Mouse (Mus musculus) neural tube, embryonic 10.5 days (tissue): Measurements from ENCODE around the gene Bcas3.

Experiments used
- DNase-seq: peaks from one replicate; pipeline ENCODE4 v3.0.0-alpha.2; 2017; ENCODE audit warnings: low spot score; ENCODE audit errors: extremely low spot score

Gene Bcas3

DNA sequence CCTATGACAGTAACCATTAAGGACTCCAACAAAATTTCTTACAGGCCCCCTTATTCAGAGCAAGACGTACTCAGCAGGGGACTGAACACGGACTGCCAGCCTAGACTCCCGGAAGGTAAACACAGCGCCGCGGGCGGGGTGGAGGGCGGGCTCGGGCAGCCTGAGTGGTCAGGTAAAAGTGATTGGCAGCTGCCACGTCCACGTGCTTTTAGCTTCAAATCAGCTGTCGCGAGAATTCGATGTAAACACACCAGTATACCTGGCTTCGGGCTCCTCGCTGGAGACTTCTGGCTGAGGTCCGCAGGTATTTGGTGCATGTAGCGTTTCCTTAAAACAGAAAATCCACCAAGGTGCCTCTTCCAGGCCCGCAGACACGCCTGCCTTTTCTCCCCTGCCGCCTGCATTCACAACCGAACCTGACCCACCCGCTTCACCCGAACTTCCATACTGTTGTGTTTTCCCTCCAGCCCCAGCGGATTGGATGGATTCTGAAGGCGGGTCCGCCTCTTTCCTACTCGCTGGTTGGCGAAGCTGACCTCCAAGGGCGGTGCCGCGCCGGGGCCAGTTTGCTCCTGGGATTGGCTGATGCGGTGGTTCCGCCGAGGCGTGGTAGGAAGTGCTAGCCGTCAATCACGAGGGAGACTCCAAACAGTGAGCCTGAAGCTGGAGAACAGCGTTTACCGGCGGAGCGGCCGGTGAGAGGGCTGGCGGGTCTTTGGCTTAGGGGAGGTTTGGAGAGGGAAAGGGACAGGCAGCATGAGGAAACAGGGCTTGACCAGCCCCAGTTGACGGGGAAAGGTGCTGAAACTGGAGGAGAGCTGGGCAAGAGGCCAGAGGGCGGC lies at the start of gene Bcas3:
Gene Bcas3 (plus strand): TSS at position 629 of the 842 bp plus-strand sequence.
- DNase-seq: peak; percentile 97

DNA sequence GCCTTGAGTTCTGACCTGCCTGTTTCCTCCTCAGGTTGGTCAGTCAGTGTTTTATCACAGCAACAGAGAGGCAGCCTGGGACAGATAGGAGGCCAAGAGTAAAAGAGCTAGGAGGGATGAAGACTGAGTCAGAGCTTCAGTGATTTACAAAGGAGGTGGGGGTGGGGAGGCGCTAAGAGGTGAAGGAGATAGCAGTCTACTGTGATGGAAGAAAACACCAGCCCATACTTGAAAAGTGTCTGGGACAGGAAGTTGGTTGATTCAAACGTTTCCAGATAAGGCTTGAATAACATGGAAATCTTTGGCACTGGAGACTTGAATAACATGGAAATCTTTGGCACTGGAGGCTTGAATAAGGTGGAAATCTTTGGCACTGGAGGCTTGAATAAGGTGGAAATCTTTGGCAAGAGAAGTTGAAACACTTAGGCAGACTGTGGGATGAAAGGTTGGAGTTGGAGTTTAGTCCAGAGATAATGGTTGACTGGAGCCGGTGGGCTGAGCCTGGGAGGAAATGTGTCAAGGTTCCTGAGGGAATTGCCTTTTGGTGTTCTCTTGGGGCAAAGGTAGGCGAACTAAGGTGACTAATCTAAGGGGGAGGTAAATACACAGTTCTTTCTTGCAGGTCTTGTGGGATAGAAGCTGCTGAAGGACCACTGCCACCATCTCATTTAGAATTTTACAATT lies 46.2 kb upstream of the Bcas3 start:
- DNase-seq: no peak

DNA sequence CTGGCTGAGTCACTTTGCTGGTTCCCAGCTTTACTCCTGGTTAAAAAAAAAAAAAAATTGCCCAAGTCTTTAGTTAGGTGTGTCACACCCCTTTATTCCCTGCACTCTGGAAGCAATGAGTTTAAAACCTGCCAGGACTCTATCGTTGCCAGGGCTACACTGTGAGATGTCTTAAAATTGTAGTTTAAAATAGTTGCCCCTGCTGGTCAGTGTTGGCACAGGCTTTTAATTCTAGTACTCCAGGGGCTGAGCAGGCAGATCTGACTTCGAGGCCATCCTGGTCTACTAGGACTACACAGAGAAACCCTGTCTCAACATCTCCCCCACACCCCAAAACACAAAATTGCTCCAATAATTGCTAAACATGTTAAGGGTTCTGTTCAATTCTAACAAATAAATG lies 44.2 kb upstream of the Bcas3 start:
- DNase-seq: no peak

DNA sequence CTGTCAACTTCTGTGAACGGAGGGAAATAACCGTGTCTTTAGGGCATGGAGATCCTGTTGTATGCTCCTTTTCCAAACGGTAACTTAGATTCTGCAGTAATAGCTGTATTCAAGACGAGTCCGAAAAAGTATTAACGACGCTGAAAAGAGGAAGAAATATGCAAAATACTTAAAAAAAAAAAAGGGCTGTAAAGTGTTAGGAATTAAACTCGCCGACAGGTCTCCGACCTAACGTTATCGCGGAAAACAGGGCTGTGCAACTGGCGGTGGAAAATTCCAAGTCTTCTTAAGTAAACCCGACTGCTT lies 42.6 kb upstream of the Bcas3 start:
- no peak for DNase-seq

DNA sequence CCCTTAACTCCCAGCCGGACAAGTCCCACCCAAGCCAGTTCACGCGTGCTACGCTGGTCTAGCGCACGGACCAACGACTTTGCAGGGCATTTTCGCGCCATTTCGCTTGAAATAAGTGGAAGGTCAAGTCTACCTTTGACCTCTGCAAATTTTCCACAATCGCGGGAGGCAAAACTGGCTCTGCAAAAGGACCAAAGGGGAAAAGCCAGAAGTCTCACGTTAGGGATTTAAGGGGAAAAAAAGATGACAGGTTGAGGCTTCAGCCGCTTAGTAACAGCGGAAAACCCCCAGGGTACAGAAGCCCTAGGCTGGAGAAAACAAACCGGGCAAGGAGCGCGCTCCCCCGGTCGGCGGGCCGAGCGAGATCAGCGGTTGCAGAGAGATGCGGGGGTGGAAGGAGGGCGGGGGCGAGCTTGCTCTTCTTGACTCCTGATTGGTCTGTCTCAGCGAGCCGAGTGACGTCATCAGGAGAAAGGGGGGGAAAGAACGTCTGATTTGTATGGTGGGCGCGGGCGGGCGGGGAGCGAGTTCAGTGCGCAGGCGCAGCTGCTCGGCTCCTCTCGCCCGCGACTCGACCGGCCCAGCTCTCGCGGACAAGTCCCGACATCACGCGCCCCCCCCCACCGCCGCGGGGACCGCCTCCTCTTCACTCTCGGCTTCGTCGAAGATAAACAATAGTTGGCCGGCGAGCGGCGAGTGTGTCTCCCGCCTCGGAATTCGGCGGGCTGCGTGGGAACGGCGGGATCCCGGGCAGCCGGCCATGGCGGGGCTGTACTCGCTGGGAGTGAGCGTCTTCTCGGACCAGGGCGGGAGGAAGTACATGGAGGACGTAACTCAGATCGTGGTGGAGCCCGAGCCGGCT lies 42.0 kb upstream of the Bcas3 start, which contains the start of gene Ppm1d:
Gene Ppm1d (plus strand): TSS at position 532 of the 862 bp plus-strand sequence.
- DNase-seq: peak; percentile 99

DNA sequence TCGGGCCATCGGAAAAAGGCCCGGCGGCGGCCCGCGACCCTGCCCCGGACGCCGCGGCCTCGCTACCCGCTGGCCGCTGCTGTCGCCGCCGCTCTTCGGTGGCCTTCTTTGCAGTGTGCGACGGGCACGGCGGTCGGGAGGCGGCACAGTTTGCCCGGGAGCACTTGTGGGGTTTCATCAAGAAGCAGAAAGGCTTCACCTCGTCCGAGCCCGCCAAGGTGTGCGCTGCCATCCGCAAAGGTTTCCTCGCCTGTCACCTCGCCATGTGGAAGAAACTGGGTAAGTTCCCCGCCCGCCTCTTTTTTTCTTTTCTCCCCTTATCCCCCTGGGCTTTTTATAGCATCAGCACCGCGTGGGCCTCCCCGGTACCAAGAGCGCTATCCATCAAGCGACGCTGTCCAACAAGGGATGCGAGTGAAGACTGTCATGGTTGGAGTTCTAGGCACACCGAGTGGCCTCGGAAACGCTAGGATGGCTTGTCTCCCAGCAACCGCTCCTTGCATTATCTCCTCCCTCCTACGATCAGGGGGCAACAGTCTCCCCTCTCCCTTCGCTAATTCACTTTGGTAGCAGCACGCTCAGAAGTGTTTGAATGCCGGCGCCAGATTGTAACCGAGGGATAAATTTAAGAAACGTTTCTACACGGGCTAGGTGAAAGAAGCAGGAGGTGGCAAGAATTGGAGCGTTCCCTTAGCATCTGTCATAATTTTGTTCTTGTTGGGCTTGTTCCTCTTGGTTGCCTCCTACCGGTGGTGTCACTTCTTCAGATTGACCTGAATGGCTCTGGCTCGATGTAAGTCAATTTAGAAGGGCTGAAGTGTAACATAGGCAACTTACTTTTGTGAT lies 41.1 kb upstream of the Bcas3 start:
- DNase-seq: peak; percentile 68

DNA sequence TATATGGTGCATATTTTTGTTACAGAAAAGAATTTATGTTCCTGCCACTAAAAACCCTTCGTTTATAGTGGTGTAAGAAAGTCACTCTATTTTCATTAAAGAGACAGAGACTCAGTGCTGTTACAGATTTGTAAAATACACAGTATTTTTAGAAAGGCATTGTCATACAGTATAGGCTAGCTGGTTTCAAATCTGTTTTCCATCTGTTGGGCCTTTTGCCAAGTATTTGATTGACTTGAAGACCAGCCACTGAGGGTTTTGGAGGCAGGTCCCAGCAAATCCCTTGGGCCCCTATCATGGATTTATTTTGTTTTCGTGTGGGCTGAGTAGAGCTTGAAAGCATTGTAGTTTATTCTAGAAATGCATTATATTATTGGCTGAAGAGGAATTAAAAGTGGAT lies 40.1 kb upstream of the Bcas3 start:
- no peak for DNase-seq

DNA sequence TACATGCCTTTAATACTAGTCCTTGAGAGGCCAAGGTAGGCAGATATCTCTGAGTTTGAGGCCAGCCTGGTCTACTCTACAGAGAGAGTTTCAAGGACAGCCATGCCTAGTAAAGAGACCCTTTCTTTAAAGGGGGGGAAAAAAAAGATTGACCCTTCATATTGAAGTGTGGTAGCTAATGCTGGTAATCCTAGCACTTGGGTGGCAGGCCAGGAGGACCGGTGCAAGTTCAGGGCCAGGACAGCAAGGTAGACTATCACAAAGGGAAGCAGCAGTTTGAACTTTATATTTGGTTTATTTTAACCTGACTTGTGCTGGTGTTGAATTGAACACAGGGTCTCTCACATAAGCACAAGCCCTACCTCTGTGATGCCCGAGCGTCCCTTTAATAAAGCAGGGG lies 39.6 kb upstream of the Bcas3 start:
- no peak for DNase-seq

DNA sequence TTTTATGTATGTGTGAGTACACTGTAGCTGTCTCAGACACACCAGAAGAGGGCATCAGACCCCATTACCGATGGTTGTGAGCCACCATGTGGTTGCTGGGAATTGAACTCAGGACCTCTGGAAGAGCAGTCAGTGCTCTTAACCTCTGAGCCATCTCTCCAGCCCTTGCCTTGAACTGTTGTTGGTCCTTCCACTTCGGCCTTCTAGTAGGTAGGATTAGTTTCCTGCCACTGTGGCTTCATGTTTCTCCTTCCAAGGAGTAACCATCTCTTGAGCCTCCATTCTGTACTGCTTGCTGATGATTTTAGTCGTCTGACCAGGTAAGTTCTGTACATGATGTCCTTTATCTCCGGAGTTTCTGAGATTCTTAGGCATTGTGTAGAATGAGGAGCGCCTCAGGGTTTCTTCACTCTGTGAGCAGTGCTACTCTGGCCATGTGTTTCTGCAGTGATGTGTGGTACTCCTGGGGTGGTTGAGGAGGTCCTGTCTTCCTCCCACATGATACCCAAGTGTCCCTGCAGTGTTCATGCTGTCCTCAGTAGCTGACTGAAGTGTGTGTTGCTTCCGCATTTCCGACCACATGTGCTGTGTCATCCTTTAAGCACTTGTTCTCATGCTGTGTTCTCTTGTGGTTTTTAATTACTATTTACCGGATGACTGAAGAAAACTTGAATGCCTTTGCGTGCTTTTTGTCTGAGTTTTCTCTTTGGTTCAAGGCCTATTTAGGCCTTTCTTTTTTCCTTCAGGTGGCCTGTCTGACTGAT lies 29.2 kb upstream of the Bcas3 start:
- DNase-seq: no peak

DNA sequence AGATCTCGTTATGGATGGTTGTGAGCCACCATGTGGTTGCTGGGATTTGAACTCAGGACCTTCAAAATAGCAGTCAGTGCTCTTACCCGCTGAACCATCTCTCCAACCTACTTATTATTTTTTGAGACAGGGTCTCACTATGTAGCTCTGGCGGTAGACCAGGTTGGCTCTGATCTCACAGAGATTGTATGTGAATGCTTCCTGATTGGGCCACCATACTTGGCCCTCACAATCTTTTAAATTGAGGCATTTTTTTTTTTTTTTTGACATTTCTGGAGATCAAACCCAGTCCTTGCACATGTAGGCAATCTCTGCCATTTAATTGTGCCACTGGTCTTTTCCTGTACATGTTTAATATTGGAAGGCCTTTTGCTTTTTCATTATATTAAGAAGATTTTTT lies 24.2 kb upstream of the Bcas3 start:
- no peak for DNase-seq

DNA sequence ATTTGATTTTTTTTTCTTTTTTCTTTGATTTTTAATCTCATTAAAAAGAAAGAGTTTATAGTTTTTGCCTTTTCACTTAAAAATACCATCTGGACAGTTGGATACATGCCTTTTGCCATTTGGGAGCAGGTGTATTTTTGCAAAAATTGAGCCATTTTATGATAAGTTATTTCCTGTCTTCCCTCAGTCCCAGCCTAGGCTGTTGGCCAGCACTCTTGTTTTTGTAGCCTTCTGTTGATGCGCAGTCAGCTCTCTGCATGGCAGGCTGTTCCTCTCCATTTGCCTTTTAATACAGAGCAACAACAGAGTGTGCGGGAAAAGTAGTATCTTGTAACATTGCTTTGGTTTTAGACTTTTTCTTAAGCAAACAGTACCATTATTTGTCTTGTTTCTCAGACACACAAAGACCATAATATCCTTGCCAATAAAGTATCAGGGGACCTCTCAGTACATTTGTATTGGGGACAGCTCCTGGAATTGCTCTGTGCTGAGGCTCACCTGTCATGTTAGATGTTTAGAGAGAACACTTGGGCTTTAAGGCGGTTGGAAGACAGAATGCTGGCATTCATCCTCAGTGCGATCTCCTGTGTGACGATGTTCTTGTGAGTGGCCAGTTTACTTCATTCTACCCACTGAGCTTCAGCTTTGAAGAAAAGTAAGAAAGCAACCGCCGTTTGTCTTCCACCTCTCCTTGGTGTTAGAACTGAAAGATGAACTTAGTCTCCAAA lies 23.6 kb upstream of the Bcas3 start:
- no peak for DNase-seq

DNA sequence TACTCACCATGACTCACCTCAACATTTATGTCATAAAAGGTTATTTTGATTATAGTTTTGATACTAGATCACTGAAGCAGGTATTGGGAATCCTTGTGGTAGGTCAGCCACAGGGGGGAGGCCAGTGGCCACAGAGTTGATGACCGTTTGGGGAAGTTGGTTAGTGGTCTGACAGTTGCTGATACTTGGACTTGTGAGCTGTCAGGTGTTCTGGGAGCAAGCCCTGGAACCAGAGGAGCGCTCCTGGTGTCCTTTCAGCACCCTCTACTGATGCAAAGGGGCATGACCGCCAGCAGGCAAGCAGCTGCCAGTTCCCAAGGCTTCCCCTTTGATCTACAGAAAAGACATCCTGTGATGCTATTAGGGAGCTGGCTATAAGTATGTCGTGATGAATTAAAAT lies 18.2 kb upstream of the Bcas3 start:
- no peak for DNase-seq

DNA sequence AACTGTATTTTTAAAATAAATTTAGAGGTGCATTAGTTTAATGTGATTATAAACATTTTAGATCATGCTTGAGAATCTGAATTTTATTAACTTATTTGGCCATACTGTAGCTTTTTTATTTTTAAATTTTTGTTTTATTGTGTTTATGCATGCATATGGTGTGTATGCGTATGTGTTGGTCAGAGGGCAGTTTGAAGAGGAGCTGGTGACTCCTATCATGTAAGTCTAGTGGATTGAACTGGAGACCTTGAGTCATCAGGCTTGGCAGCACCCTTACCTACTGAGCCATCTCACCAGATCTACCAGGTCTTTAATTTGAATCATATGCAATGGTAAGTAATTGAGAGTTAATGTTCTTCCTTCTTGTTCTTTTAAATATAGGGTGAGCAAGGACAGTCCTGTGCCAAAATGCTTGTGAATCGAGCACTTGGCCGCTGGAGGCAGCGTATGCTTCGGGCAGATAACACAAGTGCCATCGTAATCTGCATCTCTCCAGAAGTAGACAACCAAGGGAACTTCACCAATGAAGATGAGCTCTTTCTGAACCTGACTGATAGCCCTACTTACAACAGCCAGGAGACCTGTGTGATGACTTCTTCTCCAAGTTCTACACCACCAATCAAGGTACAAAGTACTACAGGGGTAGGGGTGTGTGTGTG lies 13.7 kb upstream of the Bcas3 start:
- no peak for DNase-seq

DNA sequence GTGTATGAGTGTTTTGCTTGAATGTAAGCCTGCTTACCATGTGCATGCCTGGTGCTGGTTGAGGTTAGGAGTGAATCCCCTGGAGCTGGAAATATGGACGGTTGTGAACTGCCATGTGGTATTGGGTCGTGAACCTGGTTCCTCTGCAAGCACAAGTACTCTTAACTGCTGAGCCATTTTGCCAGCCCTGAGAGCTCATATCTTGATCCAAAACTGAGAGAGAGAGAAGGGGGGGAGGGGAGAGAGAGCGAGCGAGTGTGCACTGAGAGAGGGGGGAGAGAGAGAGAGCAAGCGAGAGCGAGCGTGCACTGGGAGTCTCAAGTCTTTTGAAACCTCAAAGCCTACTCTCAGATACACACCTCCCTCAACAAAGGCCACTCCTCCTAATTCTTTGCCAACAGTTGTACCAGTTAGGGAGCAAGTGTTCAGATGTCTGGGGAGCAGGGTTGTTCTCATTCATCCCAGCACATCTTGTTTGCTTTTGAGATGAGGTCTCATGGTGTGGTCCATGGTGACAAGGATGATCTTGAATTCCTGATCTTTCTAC lies 12.8 kb upstream of the Bcas3 start:
- no peak for DNase-seq

DNA sequence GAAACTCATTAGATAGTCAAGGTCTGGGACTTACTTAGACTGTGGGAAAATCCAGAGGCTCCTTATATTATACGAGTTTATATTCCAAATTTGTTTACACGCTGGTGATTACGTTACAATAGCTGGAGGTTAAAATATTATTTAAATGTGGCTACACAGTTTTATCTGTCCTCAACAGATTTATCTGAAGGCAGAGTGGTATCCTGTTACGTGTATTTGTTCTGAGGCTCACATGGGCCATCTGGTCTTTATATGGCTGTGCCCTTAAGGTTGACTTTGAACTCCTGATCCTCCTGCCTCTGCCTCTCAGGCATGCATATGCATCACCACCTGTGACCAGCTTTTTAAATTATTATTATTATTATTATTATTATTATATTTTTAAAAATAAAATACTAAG lies 852 bp downstream of the Bcas3 start:
- DNase-seq: no peak

DNA sequence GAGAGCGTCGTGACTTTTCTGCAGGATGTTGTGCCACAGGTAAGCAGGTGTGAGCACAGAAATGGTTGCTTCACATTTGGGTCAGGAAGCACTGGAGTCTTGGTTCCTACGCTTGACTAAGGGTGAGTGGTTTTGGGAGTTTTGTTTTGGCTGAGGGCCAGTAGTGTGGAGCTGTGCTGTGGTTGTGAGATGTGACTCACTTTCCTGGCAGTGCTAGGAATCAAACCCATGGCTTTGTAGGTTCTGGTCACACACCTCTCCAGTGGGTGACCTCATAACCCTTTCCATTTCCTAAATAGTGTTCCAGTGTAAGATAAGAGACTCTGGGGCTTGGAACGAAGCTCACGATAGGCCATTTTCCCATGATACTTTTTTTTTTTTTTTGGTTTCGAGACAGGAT lies 6.7 kb downstream of the Bcas3 start:
- DNase-seq: no peak

DNA sequence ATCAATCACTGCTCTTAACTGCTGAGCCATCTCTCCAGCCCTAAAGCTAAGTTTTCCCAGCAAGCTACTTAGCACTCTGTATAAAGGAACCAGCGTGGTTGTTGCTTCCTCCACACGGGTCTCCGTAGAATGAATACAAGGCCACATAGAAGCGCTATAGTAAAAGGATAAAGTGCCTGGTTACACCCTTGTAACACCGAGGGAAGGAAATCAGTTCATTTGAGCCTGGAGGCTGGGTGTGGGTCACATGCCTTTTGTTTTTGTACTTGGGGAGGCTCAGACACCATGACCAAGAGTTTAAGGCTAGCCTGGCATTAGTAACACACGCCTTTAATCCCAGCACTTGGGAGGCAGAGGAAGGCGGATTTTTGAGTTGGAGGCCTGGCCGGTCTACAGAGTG lies 8.7 kb downstream of the Bcas3 start:
- no peak for DNase-seq

DNA sequence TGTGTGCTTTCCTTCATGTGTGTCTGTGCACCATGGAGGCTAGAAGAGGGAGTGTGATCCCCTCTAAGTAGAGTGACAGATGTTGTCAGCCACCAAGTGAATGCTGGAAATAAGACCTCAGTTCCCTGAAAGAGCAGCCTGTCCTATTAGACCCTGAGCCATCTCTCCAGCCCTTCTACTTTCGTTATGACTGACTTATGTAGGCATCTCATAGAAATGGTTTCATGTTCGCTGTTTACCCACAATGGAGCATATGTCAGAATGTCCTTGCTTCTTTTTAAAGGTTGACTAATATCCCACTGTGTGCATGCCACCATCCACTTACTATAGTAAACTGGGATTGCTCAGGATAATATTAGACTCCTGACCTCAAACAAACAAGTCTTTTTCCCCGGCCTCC lies 13.2 kb downstream of the Bcas3 start:
- DNase-seq: no peak

DNA sequence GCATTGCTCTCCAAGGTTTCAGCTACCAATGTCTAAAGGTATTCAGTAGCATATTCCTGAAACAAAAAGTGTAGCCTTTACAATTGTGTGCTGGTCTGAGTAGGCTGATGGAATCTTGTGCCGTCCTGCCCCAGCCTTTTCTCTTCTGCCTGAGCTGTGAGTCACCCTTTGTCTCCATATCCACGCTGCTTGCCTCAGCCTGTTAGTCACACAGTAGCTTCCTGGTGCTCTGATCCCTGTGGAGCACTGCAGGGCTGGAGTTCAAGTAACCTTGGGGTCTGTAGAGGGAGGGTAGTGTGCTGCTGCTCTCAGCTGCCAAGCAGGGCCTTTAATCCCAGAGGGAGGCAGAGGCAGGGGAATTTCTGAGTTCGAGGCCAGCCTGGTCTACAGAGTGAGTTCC lies 14.9 kb downstream of the Bcas3 start:
- no peak for DNase-seq
